Mouse (Mus musculus) midbrain, embryonic 13.5 days (tissue): ENCODE results near the gene Gpd1. TPM values are rescaled to one million over a fixed set of nuclear protein-coding genes. Genes with fewer than 3 reads are reported as not detected.
A peak's percentile ranks its signal among the peaks of the same experiment; 100 is the strongest.

Experiments
- ATAC-seq: fragments of 200-750 bp; cut with Nextera tagmentation; 2 replicates; pipeline ENCODE4 v1.8.0; 2017; ENCODE audit warnings: mild to moderate bottlenecking, moderate TSS enrichment, moderate library complexity
- H3K27ac ChIP-seq: fragments of 300-500 bp; sonication (generic); 2 replicates; pipeline ENCODE4 v1.5.1; 2015; ENCODE audit warnings: inconsistent platforms, mild to moderate bottlenecking, moderate library complexity
- H3K27me3 ChIP-seq: fragments of 300-500 bp; sonication (generic); 2 replicates; pipeline ENCODE4 v1.6.1; 2015; ENCODE audit warnings: mild to moderate bottlenecking, inconsistent platforms
- H3K36me3 ChIP-seq: fragments of 300-500 bp; sonication (generic); 2 replicates; pipeline ENCODE4 v1.6.1; 2015; ENCODE audit warnings: mild to moderate bottlenecking, inconsistent platforms
- H3K4me1 ChIP-seq: fragments of 300-500 bp; sonication (generic); replicated peaks from 2 replicates; pipeline ENCODE4 v1.6.1; 2015; ENCODE audit warnings: inconsistent platforms
- H3K4me2 ChIP-seq: fragments of 300-500 bp; sonication (generic); replicated peaks from 2 replicates; pipeline ENCODE4 v1.6.1; 2015; ENCODE audit warnings: moderate library complexity, mild to moderate bottlenecking, inconsistent platforms
- H3K4me3 ChIP-seq: fragments of 300-500 bp; sonication (generic); replicated peaks from 2 replicates; pipeline ENCODE4 v1.5.1; 2015; ENCODE audit warnings: mild to moderate bottlenecking, inconsistent platforms
- H3K9ac ChIP-seq: fragments of 300-500 bp; sonication (generic); replicated peaks from 2 replicates; pipeline ENCODE4 v1.6.1; 2015; ENCODE audit warnings: mild to moderate bottlenecking, inconsistent platforms
- H3K9me3 ChIP-seq: fragments of 300-500 bp; sonication (generic); 2 replicates; pipeline ENCODE4 v1.6.1; 2016; ENCODE audit warnings: mild to moderate bottlenecking, inconsistent platforms
- WGBS: fragments of 180-500 bp; shearing (Covaris S2); methylation state at CpG from one replicate; pipeline ENCODE4 v1.1.7; 2015; 5-methylcytosine and 5-hydroxymethylcytosine counted together
- polyA plus RNA-seq: library from polyadenylated mRNA; unstranded; fragments of >200 nt; fragmentation: Nextera tagmentation; extraction: Ambion mirVana; gene quantifications from 2 replicates; pipeline ENCODE4 v1.2.1, GENCODE M21; 2015

Gpd1 gene
- polyA plus RNA-seq, 1 experiment from 2014 or later, result 1.3 TPM

DNA sequence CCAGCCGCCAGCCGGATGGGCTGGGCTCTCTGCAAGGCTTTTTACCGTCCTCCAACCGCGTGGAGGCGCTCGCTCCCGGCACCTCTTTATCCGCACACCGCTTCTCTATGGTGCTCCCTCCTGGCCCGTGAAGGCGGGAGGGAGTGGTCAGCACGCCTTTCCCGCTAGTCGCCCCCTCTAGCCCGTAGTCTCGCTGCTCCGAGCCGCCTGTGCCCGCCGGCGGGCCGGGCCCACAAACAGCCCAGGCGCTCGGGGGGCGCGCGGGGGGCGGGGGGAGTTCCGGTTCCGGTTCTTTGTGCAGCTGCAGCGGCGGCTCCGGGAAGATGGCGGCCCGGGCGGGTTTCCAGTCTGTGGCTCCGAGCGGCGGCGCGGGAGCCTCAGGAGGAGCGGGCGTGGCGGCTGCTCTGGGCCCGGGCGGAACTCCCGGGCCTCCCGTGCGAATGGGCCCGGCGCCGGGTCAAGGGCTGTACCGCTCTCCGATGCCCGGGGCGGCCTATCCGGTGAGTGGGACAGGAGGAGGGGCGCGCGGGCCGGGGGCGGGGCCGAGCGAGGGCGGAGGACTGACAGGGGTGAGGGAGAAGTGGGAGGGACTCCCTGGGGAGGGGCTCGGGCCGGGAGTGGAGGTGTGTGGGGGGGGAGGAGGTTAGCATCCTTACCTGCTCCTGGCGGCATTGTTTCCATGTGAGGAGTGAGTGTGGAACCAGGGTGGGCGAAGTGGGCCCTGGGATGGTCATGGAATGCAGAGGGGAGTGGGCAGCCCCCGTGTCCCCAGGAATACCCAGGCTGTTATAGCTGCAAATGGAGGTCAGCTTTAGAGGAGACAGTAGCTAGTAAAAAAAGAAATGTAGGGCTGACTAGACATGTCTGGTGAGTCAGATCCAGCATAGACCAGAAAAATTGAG is 15.1 kb upstream of the Gpd1 start, which contains the start of gene Smarcd1:
Smarcd1 (plus strand) TSS at position 131 of the 902 bp plus-strand sequence.
- Histone ChIP-seq H3K4me2 (peak within 1 kb of the TSS; percentile 94), H3K36me3 (peaks cover 56% of the 10 kb centered on the region), H3K9ac (peak within 1 kb of the TSS; percentile 98), H3K4me1 (peaks cover 32% of the 10 kb centered on the region), H3K4me3 (peak within 1 kb of the TSS; percentile 85), H3K27me3 (peaks cover 3% of the 10 kb centered on the region; the same call in 1 of the 2 replicates), H3K9me3 (no peaks in the 10 kb centered on the region), H3K27ac (peak within 1 kb of the TSS; percentile 97)
- 1% methylated on average over 52 of the region's 71 CpGs for WGBS
- ATAC-seq, result peak; percentile 97

DNA sequence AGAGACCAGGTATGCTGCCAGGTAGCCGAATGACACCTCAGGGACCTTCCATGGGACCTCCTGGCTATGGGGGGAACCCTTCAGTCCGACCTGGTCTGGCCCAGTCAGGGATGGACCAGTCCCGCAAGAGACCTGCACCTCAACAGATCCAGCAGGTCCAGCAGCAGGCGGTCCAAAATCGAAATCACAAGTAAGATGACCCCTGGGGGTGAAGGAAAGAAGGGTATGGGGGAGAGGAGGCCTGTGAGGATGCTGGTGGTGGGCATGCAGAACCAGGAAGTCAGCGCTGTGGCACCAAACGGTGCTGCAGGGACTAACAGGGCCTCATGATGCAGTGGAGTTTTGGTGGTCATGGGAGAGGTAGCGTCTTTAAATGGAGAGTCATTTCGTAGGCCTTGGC is 14.2 kb upstream of the Gpd1 start:
- no peaks in the 10 kb centered on the region for H3K27me3 ChIP-seq
- H3K4me1 ChIP-seq, result peaks cover 32% of the 10 kb centered on the region
- H3K9me3 ChIP-seq, result no peaks in the 10 kb centered on the region
- H3K4me2 ChIP-seq, result peak overlapping the region; percentile 94
- H3K27ac ChIP-seq, result peak overlapping the region; percentile 97
- peak overlapping the region; percentile 85 for H3K4me3 ChIP-seq
- H3K36me3 ChIP-seq, result peaks cover 56% of the 10 kb centered on the region
- no peak for ATAC-seq
- peak overlapping the region; percentile 98 for H3K9ac ChIP-seq
- WGBS, result 58% methylated on average over 9 of the region's 9 CpGs

DNA sequence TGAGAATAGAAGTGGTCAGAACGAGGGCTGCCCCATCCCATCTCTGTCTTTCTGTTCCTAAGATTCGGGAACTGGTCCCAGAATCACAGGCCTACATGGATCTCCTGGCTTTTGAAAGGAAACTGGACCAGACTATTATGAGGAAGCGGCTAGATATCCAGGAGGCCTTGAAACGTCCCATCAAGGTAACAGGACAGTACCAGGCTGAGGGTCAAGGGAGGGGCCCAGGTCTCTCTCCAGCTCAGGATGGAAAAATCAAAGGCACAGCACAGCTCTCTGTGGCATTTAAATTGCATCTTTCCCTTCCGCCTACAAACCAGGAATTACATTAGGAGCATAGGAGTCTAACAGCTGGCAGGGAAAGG is 13.7 kb upstream of the Gpd1 start:
- ATAC-seq, result no peak
- Histone ChIP-seq H3K4me2 (peak overlapping the region; percentile 94), H3K9me3 (no peaks in the 10 kb centered on the region), H3K4me3 (peak overlapping the region; percentile 85), H3K9ac (peak overlapping the region; percentile 98), H3K4me1 (peaks cover 32% of the 10 kb centered on the region), H3K27me3 (no peaks in the 10 kb centered on the region), H3K36me3 (peaks cover 56% of the 10 kb centered on the region), H3K27ac (peak overlapping the region; percentile 97)
- 55% methylated on average over 5 of the region's 5 CpGs for WGBS

DNA sequence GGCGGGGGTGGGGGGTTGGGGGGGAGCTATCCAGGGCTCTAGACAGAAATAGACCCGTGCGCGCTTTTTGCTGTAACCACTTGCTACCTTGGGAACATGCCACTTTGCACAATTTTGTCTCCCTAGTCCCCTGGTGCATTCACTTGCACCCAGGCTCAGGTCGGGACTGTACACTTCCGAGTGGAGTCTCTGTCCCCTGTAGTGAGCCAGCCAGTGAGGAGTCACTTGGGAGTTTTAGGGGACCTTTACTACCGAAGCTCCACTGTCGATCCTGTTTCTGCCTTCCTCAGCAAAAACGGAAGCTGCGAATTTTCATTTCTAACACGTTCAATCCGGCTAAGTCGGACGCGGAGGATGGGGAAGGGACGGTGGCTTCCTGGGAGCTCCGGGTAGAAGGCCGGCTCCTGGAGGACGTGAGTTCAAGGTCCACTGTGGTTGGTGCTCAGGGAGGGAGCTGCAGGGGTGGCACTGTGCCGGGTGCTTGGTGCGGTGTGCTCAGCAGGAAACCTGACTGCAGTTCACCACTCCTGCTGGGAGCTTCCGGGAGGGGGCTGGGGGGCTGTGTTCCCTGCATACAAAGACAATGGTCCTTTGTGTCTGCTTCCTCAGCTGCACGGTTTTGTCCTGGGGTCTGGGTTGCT is 13.2 kb upstream of the Gpd1 start:
- Histone ChIP-seq H3K4me1 (peaks cover 32% of the 10 kb centered on the region), H3K9ac (peak overlapping the region; percentile 98), H3K36me3 (peaks cover 56% of the 10 kb centered on the region), H3K4me3 (peak overlapping the region; percentile 85), H3K9me3 (no peaks in the 10 kb centered on the region), H3K27me3 (no peaks in the 10 kb centered on the region), H3K27ac (peak overlapping the region; percentile 97), H3K4me2 (peak overlapping the region; percentile 94)
- WGBS, result 17% methylated on average over 23 of the region's 23 CpGs
- no peak for ATAC-seq

DNA sequence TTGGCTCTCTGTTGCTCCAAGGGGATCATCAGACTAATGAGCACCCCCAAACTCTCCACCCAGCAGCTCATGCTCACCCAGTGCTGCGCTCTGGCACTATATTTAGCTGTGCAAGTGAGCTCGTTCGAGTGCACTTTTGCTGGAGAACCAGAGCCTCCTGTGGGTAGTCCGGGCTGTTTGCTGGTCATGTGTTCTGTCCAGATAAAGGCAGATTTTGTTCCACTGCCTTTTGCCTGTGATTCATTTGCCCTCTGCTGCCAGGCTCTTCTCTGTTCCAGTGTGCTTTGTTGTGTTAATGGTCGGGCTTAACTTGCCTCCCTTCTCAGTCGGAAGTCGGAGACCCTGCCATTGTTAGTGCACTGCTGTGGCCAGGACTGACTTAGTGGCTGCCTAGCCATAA is 12.4 kb upstream of the Gpd1 start:
- Histone ChIP-seq H3K4me2 (peak overlapping the region; percentile 94), H3K9ac (peak overlapping the region; percentile 98), H3K4me1 (peaks cover 32% of the 10 kb centered on the region), H3K9me3 (no peaks in the 10 kb centered on the region), H3K36me3 (peaks cover 58% of the 10 kb centered on the region), H3K4me3 (peak overlapping the region; percentile 85), H3K27ac (peak overlapping the region; percentile 97), H3K27me3 (no peaks in the 10 kb centered on the region)
- no peak for ATAC-seq
- WGBS, result 18% methylated on average over 7 of the region's 7 CpGs

DNA sequence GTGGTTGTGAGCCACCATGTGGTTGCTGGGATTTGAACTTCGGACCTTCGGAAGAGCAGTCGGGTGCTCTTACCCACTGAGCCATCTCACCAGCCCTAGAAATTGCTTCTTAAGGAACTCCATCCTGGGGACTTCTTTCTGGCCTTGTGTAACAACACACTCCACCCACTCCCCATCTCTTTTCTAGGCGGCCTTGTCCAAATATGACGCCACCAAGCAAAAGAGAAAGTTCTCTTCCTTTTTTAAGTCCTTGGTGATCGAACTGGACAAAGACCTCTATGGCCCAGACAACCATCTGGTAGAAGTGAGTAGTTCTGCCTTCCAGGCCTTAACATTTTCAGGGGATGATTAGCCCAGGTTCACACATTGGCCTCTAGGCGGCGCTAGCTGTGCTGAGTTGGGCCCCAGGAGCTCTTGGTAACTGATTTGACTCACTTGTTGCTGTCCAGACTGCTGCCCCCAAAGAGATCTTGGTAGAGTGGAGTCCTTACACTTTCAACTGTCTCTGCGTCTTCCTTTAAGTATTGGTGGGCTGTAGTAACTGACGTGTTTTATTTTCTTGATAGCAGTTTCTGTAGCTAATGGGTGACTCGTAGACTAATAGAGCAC is 11.8 kb upstream of the Gpd1 start, which contains the start of gene Gm17349:
Gm17349 (minus strand) TSS at position 51 of the 609 bp plus-strand sequence.
- Histone ChIP-seq H3K4me1 (peaks cover 32% of the 10 kb centered on the region), H3K4me2 (peak within 1 kb of the TSS; percentile 94), H3K27me3 (no peaks in the 10 kb centered on the region), H3K9me3 (no peaks in the 10 kb centered on the region), H3K36me3 (peaks cover 60% of the 10 kb centered on the region), H3K27ac (peak within 1 kb of the TSS; percentile 97), H3K4me3 (peak within 1 kb of the TSS; percentile 85), H3K9ac (peak within 1 kb of the TSS; percentile 98)
- no peak for ATAC-seq
- 56% methylated on average over 11 of the region's 11 CpGs for WGBS

DNA sequence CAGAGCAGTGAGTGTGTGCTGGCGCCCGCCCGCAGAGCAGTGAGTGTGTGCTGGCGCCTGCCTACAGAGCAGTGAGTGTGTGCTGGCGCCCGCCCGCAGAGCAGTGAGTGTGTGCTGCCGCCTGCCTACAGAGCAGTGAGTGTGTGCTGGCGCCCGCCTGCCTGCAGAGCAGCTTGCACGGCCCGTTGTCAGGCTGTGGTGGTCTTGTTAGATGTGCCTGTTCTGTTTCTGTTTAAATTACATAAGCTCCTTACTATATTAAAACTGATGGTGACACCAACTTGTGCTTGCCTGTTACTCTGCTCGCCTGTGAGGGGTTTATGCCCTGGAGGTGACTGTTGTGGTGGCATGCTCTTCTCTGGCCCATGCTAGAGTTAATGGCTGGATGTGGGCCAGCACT is 9.1 kb upstream of the Gpd1 start:
- no peak overlapping the region for H3K9ac ChIP-seq
- H3K4me3 ChIP-seq, result no peak overlapping the region
- no peaks in the 10 kb centered on the region for H3K27me3 ChIP-seq
- ATAC-seq, result no peak
- no peak overlapping the region for H3K27ac ChIP-seq
- no peaks in the 10 kb centered on the region for H3K9me3 ChIP-seq
- H3K4me1 ChIP-seq, result peaks cover 36% of the 10 kb centered on the region
- peaks cover 86% of the 10 kb centered on the region for H3K36me3 ChIP-seq
- H3K4me2 ChIP-seq, result no peak overlapping the region
- 94% methylated on average over 13 of the region's 13 CpGs for WGBS

DNA sequence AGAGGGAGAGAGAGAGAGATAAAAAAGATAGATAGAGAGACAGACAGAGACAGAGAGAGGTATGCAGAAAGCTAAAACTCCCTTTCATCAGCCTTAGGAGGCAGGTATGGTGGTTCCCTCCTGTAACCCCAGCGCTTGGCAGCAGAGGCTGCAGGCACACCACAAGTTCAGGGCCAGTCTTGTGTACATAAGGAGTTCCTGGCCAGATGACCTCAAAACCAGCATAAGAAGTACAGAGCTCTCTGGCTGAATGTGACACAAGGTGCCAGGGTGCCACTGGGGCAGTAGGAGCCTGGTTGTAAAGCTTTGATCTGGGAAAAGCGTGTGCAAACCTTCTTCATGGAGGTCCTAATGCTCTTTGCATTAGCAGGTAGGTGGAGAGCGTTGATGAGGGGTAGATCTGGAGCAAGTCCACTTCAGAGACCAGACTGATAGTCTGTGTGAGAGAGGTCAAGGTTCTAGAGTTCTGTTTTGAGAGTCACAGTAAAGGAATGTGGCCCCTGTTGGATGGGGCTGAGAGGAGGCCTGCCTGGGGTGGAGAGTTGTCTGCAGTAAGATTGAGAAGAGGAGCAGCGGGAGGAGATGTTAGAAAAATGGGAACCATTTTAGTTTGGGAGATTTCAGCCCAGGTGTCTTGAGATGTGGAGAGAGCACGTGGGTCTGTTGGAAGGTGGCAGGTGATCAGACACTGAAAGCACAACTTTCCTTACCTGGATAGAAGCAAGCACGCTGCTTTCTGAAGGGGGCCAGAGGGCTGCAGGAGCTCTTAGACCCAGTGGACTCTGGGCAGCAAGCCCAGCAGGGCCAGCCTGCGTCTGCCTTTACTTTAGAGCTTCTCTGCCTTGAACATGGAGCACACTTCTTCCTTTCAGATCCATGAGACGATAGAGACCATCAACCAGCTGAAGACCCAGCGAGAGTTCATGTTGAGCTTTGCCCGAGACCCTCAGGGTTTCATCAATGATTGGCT is 6.8 kb upstream of the Gpd1 start:
- Histone ChIP-seq H3K9ac (no peak overlapping the region), H3K27ac (no peak overlapping the region), H3K4me2 (no peak overlapping the region), H3K36me3 (peaks cover 94% of the 10 kb centered on the region), H3K4me3 (no peak overlapping the region), H3K27me3 (no peaks in the 10 kb centered on the region), H3K4me1 (peaks cover 31% of the 10 kb centered on the region), H3K9me3 (no peaks in the 10 kb centered on the region)
- WGBS, result 94% methylated on average over 10 of the region's 10 CpGs
- no peak for ATAC-seq

DNA sequence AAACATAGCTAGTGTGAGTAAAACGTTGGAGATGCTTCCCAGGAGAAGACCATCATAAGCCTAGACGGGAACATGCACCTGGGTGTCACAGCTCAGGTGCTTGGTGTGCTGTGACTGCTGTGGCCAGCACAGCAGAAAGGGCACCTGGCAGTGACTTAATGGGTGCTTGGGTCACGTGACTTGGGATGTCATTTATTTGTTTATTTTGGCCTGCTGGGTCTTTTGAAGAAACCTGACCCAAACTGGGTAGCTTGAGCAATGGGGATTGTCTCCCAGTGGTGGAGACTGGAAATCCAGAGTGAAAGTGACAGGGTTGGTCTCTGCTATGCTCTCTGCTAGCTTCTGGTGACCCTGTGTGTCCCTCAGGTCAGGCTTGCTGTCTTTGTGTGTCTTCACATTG is 5.8 kb upstream of the Gpd1 start:
- Histone ChIP-seq H3K27ac (no peak overlapping the region), H3K9me3 (no peaks in the 10 kb centered on the region), H3K36me3 (peaks cover 91% of the 10 kb centered on the region), H3K27me3 (no peaks in the 10 kb centered on the region), H3K9ac (no peak overlapping the region), H3K4me3 (no peak overlapping the region), H3K4me1 (peaks cover 35% of the 10 kb centered on the region), H3K4me2 (no peak overlapping the region)
- ATAC-seq, result no peak
- 86% methylated on average over 3 of the region's 3 CpGs for WGBS

DNA sequence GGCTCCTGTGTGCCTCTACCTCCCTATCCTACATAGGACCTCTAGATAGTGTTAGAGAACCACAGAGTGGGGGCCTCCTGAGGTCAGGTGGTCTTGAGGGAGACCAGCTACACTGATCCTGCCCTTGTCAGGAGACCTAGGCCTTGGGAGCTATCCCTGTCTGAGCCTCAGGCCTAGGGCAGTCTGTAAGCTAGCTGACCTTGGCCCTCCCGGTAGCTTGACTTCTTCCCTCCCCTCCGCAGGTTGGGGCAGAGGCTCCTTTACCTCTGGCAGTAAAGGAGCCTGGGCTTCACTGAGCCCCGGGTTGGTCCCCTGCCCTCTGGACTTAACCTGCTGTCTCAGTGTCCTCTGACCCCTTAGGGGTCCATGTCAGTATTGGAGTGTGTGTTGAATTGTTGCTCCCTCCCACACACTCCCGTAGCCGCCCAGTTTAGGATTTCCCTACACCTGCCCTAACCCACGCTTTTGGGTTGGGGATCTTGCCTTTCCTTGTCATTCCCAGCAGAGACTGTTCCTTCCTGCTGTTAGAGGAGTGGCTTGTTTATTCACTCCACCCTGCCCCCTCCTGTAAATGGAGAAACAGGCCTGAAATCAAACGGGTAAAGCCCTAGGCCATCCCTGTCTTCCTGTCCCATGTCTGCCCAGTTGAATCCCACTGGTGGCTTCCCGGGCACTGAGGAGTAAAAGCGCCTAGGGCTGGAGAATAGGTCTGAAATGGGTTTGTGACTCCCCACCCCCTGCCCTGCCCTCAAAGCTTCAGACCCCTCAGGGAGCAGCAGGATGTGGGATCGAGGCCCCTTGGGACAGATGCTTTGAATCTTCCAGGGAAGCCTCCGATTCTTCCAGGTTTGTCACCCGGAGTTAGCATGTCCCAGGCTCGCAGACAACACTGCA is 4.4 kb upstream of the Gpd1 start:
- no peak overlapping the region for H3K4me3 ChIP-seq
- H3K27me3 ChIP-seq, result no peaks in the 10 kb centered on the region
- whole genome bisulfite sequencing, result 78% methylated on average over 13 of the region's 13 CpGs
- no peak overlapping the region for H3K4me2 ChIP-seq
- peak overlapping the region; percentile 47 for H3K27ac ChIP-seq
- H3K9me3 ChIP-seq, result no peaks in the 10 kb centered on the region
- ATAC-seq, result no peak
- H3K36me3 ChIP-seq, result peaks cover 81% of the 10 kb centered on the region
- peaks cover 39% of the 10 kb centered on the region for H3K4me1 ChIP-seq
- no peak overlapping the region; the same call in 1 of the 2 replicates for H3K9ac ChIP-seq
